Mouse (Mus musculus): ENCODE results near the gene Serpina12. TPM values are rescaled to one million over a fixed set of nuclear protein-coding genes. Genes with fewer than 3 reads are reported as not detected.

Gene Serpina12
- polyA plus RNA-seq, 1 experiment from 2014 or later, result not detected

- H3K9ac ChIP-seq, result no peak overlapping the region
- H3K27ac ChIP-seq, result peak overlapping the region; percentile 30; the same call in 1 of the 2 replicates
- H3K4me1 ChIP-seq (replicated peaks), result peaks cover 11% of the 10 kb centered on the region
- 0 out of 2 replicates have a peak, but pooled peaks have one; percentile 13 for ATAC-seq (replicated peaks; ENCODE audit: insufficient number of reproducible peaks, insufficient read depth, low FRiP score, low read depth)
- peaks cover 22% of the 10 kb centered on the region for H3K27me3 ChIP-seq
- 67% methylated on average over 7 of the region's 7 CpGs for WGBS
- no peaks in the 10 kb centered on the region for H3K36me3 ChIP-seq
- H3K4me3 ChIP-seq, result no peak overlapping the region
- H3K4me2 ChIP-seq, result no peak overlapping the region
- H3K9me3 ChIP-seq (replicated peaks), result no peaks in the 10 kb centered on the region
These were observed 13.3 kb upstream of the Serpina12 start for GRCm38 (mm10) chr12:104057531-104057930.

- Histone ChIP-seq H3K4me1 (replicated peaks) (peaks cover 11% of the 10 kb centered on the region), H3K27me3 (peaks cover 20% of the 10 kb centered on the region), H3K9ac (no peak overlapping the region), H3K36me3 (no peaks in the 10 kb centered on the region), H3K9me3 (replicated peaks) (no peaks in the 10 kb centered on the region), H3K27ac (peak overlapping the region; percentile 30; the same call in 1 of the 2 replicates), H3K4me2 (no peak overlapping the region), H3K4me3 (no peak overlapping the region)
- peak; percentile 38; the same call in 1 of the 2 replicates for ATAC-seq (replicated peaks; ENCODE audit: insufficient number of reproducible peaks, insufficient read depth, low FRiP score, low read depth)
- WGBS, result 3% methylated on average over 4 of the region's 4 CpGs
These were observed 12.8 kb upstream of the Serpina12 start for GRCm38 (mm10) chr12:104057050-104057449.

- H3K4me2 ChIP-seq, result no peak overlapping the region
- no peak overlapping the region for H3K4me3 ChIP-seq
- H3K36me3 ChIP-seq, result no peaks in the 10 kb centered on the region
- no peak overlapping the region for H3K27ac ChIP-seq
- H3K27me3 ChIP-seq, result peaks cover 16% of the 10 kb centered on the region
- peaks cover 11% of the 10 kb centered on the region for H3K4me1 ChIP-seq (replicated peaks)
- ATAC-seq (replicated peaks; ENCODE audit: insufficient number of reproducible peaks, insufficient read depth, low FRiP score, low read depth), result no peak
- WGBS, result 68% methylated on average over 8 of the region's 8 CpGs
- no peaks in the 10 kb centered on the region for H3K9me3 ChIP-seq (replicated peaks)
- H3K9ac ChIP-seq, result no peak overlapping the region
These were observed 11.5 kb upstream of the Serpina12 start for GRCm38 (mm10) chr12:104055755-104056154.

- H3K36me3 ChIP-seq, result no peaks in the 10 kb centered on the region
- H3K9me3 ChIP-seq (replicated peaks), result no peaks in the 10 kb centered on the region
- no peak overlapping the region for H3K9ac ChIP-seq
- 37% methylated on average over 1 of the region's 1 CpGs for WGBS
- no peak overlapping the region for H3K4me3 ChIP-seq
- H3K4me1 ChIP-seq (replicated peaks), result peaks cover 11% of the 10 kb centered on the region
- H3K4me2 ChIP-seq, result no peak overlapping the region
- no peak for ATAC-seq (replicated peaks; ENCODE audit: insufficient number of reproducible peaks, insufficient read depth, low FRiP score, low read depth)
- peaks cover 9% of the 10 kb centered on the region; the same call in 1 of the 2 replicates for H3K27me3 ChIP-seq
- no peak overlapping the region for H3K27ac ChIP-seq
These were observed 9.8 kb upstream of the Serpina12 start for GRCm38 (mm10) chr12:104053995-104054394.

GRCm38 (mm10) chr12:104045713-104046112 lies 1.5 kb upstream of the Serpina12 start:
- Histone ChIP-seq H3K4me2 (no peak overlapping the region), H3K27ac (no peak overlapping the region), H3K27me3 (no peaks in the 10 kb centered on the region), H3K4me3 (no peak overlapping the region), H3K36me3 (no peaks in the 10 kb centered on the region), H3K4me1 (replicated peaks) (peaks cover 5% of the 10 kb centered on the region), H3K9me3 (replicated peaks) (no peaks in the 10 kb centered on the region), H3K9ac (no peak overlapping the region)
- no peak for ATAC-seq (replicated peaks; ENCODE audit: insufficient number of reproducible peaks, insufficient read depth, low FRiP score, low read depth)
- 81% methylated on average over 8 of the region's 8 CpGs for WGBS

- Histone ChIP-seq H3K4me3 (no peak overlapping the region), H3K4me1 (replicated peaks) (peaks cover 5% of the 10 kb centered on the region), H3K4me2 (no peak overlapping the region), H3K27ac (no peak overlapping the region), H3K36me3 (no peaks in the 10 kb centered on the region), H3K9ac (no peak overlapping the region), H3K27me3 (no peaks in the 10 kb centered on the region), H3K9me3 (replicated peaks) (no peaks in the 10 kb centered on the region)
- WGBS, result 84% methylated on average over 2 of the region's 2 CpGs
- ATAC-seq (replicated peaks; ENCODE audit: insufficient number of reproducible peaks, insufficient read depth, low FRiP score, low read depth), result no peak
These were observed 1.5 kb downstream of the Serpina12 start for GRCm38 (mm10) chr12:104042753-104043152.

- Histone ChIP-seq H3K9me3 (replicated peaks) (no peaks in the 10 kb centered on the region), H3K27me3 (no peaks in the 10 kb centered on the region), H3K4me1 (replicated peaks) (peaks cover 5% of the 10 kb centered on the region), H3K9ac (no peak overlapping the region), H3K36me3 (no peaks in the 10 kb centered on the region), H3K4me3 (no peak overlapping the region), H3K27ac (peak overlapping the region; percentile 75), H3K4me2 (no peak overlapping the region)
- WGBS, result 42% methylated on average over 6 of the region's 6 CpGs
- ATAC-seq (replicated peaks; ENCODE audit: insufficient number of reproducible peaks, insufficient read depth, low FRiP score, low read depth), result peak; percentile 41; the same call in 1 of the 2 replicates
These were observed 2.8 kb downstream of the Serpina12 start for GRCm38 (mm10) chr12:104041401-104041800.

GRCm38 (mm10) chr12:104038181-104038580 lies 6.1 kb downstream of the Serpina12 start:
- Histone ChIP-seq H3K9me3 (replicated peaks) (no peaks in the 10 kb centered on the region), H3K27me3 (0 out of 2 replicates have a peak, but pooled peaks cover 3% of the 10 kb centered on the region), H3K27ac (no peak overlapping the region), H3K4me1 (replicated peaks) (peaks cover 5% of the 10 kb centered on the region), H3K9ac (no peak overlapping the region), H3K4me3 (no peak overlapping the region), H3K4me2 (no peak overlapping the region), H3K36me3 (no peaks in the 10 kb centered on the region)
- WGBS, result 79% methylated on average over 7 of the region's 7 CpGs
- no peak for ATAC-seq (replicated peaks; ENCODE audit: insufficient number of reproducible peaks, insufficient read depth, low FRiP score, low read depth)

GRCm38 (mm10) chr12:104033752-104034151 lies 10.5 kb downstream of the Serpina12 start:
- H3K4me2 ChIP-seq, result no peak overlapping the region
- H3K36me3 ChIP-seq, result no peaks in the 10 kb centered on the region
- no peaks in the 10 kb centered on the region for H3K4me1 ChIP-seq (replicated peaks)
- H3K27ac ChIP-seq, result no peak overlapping the region
- H3K9ac ChIP-seq, result no peak overlapping the region
- no peaks in the 10 kb centered on the region for H3K9me3 ChIP-seq (replicated peaks)
- peaks cover 11% of the 10 kb centered on the region for H3K27me3 ChIP-seq
- H3K4me3 ChIP-seq, result no peak overlapping the region
- 91% methylated on average over 1 of the region's 1 CpGs for WGBS
- ATAC-seq (replicated peaks; ENCODE audit: insufficient number of reproducible peaks, insufficient read depth, low FRiP score, low read depth), result no peak

- Histone ChIP-seq H3K9ac (no peak overlapping the region), H3K4me1 (replicated peaks) (no peaks in the 10 kb centered on the region), H3K4me3 (no peak overlapping the region), H3K4me2 (no peak overlapping the region), H3K27me3 (peaks cover 11% of the 10 kb centered on the region), H3K27ac (no peak overlapping the region), H3K9me3 (replicated peaks) (no peaks in the 10 kb centered on the region), H3K36me3 (no peaks in the 10 kb centered on the region)
- 36% methylated on average over 8 of the region's 8 CpGs for WGBS
- no peak for ATAC-seq (replicated peaks; ENCODE audit: insufficient number of reproducible peaks, insufficient read depth, low FRiP score, low read depth)
These were observed 14.3 kb downstream of the Serpina12 start for GRCm38 (mm10) chr12:104029986-104030385.

- peaks cover 7% of the 10 kb centered on the region; the same call in 1 of the 2 replicates for H3K27me3 ChIP-seq
- H3K36me3 ChIP-seq, result no peaks in the 10 kb centered on the region
- no peak overlapping the region for H3K9ac ChIP-seq
- WGBS, result 35% methylated on average over 3 of the region's 3 CpGs
- H3K4me3 ChIP-seq, result no peak overlapping the region
- no peak overlapping the region for H3K27ac ChIP-seq
- H3K4me1 ChIP-seq (replicated peaks), result no peaks in the 10 kb centered on the region
- no peaks in the 10 kb centered on the region for H3K9me3 ChIP-seq (replicated peaks)
- no peak for ATAC-seq (replicated peaks; ENCODE audit: insufficient number of reproducible peaks, insufficient read depth, low FRiP score, low read depth)
- no peak overlapping the region for H3K4me2 ChIP-seq
These were observed 29.0 kb downstream of the Serpina12 start for GRCm38 (mm10) chr12:104015280-104015679.

- Histone ChIP-seq H3K27me3 (peaks cover 7% of the 10 kb centered on the region; the same call in 1 of the 2 replicates), H3K9ac (no peak within 1 kb of the TSS), H3K9me3 (replicated peaks) (no peaks in the 10 kb centered on the region), H3K4me2 (no peak within 1 kb of the TSS), H3K4me3 (no peak within 1 kb of the TSS), H3K36me3 (no peaks in the 10 kb centered on the region), H3K27ac (no peak within 1 kb of the TSS), H3K4me1 (replicated peaks) (no peaks in the 10 kb centered on the region)
- whole genome bisulfite sequencing, result 78% methylated on average over 6 of the region's 6 CpGs
- ATAC-seq (replicated peaks; ENCODE audit: insufficient number of reproducible peaks, insufficient read depth, low FRiP score, low read depth), result no peak
These were observed 30.6 kb downstream of the Serpina12 start, which contains the start of gene Serpina9 for GRCm38 (mm10) chr12:104013620-104014019. Serpina9 (minus strand) TSS chr12:104013755.

Data from heart, embryonic 15.5 days (tissue).